Mouse (Mus musculus) subcutaneous adipose tissue, adult 2 months (tissue): ENCODE results near the gene Rogdi. TPM values are rescaled to one million over a fixed set of nuclear protein-coding genes. Genes with fewer than 3 reads are reported as not detected.

Experiments
- polyA plus RNA-seq: library from polyadenylated mRNA; depleted of rRNA; stranded (reverse); fragments of >200 nt; gene quantifications from 2 replicates; pipeline ENCODE4 v1.2.3, GENCODE M21; 2012; ENCODE audit warnings: low replicate concordance; rRNA removed

Rogdi gene
- 94.1 and 95.1 TPM in 2 replicates for polyA plus RNA-seq

DNA sequence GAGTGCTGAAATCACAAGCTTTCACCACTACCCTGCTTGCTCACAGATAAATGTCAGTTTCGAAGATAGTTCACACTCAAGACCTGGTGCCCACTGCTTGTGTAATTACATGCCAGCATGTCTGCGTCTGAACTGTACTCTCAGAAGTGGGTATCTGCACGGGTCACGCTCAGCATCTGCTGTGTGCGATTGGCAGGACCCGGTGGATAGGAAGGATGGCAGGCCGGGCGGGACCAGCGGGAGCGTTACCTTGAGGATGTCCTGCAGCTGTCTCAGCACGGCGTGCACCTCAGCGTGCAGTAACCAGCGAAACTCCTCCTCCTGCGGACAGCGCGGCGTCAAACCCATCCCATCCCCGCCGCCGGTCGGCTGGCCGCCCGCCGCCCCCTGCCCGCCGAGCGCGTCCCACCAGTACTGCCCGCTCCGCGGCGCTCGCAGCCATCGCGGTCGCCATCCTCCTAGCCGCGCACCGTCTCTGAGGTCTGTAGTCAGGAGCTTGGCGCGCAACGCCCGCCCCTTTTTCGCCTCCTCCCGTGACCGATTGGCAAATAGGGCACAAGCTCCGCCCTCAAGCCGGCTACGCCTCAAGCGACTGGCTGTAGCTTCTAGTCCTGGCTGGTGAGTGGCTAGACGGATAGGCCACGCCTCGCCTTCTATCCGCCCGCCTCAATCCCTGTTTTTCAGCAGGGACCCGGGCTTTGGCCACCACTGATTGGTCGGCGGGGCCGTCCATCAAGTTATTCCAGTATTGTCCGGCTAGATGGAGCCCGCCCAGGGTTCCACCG is at the start of gene Rogdi:
TSS of gene Rogdi (minus strand) at position 500 of the 785 bp plus-strand sequence.

GRCm38 (mm10) chr16:5049774-5050234 is 36.5 kb upstream of the Rogdi start, which contains the start of the genes Glyr1 and Ubn1:
Gene Glyr1, minus strand, starts transcription at chr16:5049863.
Gene Ubn1, plus strand, starts transcription at chr16:5050057.

DNA sequence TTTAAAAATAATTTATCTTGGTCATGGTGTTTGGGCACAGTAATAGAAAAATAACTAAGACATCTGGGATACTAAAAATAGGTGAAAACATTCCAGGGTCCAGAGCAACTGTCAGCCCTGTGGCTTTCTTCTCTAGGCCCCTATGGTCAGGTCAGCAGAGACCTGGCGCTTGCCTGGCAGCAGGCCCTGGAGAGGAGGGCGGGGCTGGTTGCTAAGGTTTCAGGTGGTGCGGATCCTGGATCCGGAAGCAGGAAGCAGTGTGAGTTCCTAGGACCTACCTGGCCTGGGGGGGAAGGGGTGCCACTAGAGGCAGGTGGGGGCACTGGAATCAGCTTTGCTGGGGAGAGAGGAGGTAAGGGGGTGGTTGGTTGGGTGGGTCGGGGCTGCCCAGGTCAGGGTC is 6.3 kb downstream of the Rogdi start, which contains the start of gene Smim22:
TSS of gene Smim22 (plus strand) at position 222 of the 400 bp plus-strand sequence.

GRCm38 (mm10) chr16:4997553-4997952 is 15.8 kb downstream of the Rogdi start, which contains the start of gene Sept12:
Gene Sept12, minus strand, starts transcription at chr16:4997852.

DNA sequence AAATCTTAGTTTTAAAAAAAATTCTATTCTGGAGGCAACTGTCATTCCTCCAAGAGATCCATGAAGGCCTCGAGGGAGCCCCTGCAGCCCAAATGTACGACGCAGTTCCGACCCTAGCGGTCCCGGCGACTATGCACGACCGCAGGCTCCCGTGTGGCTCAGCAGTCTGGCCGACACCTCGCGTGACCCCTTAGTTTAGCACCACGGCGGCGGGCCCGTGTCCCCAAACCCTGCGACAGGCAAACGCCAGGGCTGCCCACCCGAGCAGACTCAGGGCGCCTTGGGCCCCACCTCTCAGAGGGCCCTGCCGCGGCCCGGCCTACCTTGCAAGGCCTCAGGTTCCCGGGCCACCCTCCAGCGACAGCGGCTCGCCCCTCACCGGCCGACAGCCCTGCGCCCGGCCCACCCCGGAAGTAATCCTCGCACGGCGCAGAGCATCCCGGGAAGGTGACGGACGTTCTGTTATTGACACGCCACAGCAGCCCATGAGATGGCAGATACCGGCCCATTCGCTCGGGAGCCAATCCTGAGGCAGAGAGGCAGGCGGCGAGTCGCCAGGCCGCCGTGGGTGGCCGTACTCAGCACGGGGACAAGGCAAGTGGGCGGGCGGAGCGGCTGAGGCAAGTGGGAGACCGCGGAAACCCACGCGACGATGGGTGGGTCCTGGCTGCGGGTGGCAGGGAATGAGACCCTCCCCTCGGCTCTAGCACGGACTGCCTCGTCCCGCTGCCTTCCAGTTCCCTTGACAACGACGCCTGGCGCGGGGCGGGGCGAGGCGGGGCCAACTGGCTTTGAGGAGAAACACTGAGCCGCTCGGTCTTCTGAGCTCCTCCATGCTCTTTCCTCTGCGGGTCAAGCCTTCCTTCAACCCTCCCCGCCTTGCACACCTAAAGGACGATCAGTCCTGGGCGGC is 49.3 kb downstream of the Rogdi start, which contains the start of gene Anks3:
TSS of gene Anks3 (minus strand) at position 409 of the 913 bp plus-strand sequence.

Other genes with a start within 250 kb of the Rogdi start
- 88.3 and 114 TPM in 2 replicates for gene Cdip1, start 223.3 kb downstream of the Rogdi start, polyA plus RNA-seq
- gene 4930562C15Rik, start 178.1 kb downstream of the Rogdi start, polyA plus RNA-seq: not detected in 2 replicates
- gene Ubald1, start 133.2 kb downstream of the Rogdi start, polyA plus RNA-seq: 50.1 and 59.8 TPM in 2 replicates
- 152 and 171 TPM in 2 replicates for gene Mgrn1, start 127.3 kb downstream of the Rogdi start, polyA plus RNA-seq
- gene Nudt16l1, start 74.8 kb downstream of the Rogdi start, polyA plus RNA-seq: 111 and 113 TPM in 2 replicates
- 41.0 and 73.9 TPM in 2 replicates for gene Anks3, start 49.3 kb downstream of the Rogdi start, polyA plus RNA-seq
- gene Sept12, start 15.7 kb downstream of the Rogdi start, polyA plus RNA-seq: not detected in 2 replicates
- gene Smim22, start 6.3 kb downstream of the Rogdi start, polyA plus RNA-seq: 20.9 TPM in 1 of 2 replicates, not detected in the other
- gene Glyr1, start 36.3 kb upstream of the Rogdi start, polyA plus RNA-seq: 71.6 and 83.7 TPM in 2 replicates
- gene Ubn1, start 36.5 kb upstream of the Rogdi start, polyA plus RNA-seq: 34.5 and 48.9 TPM in 2 replicates
- gene Ppl, start 118.9 kb upstream of the Rogdi start, polyA plus RNA-seq: 0.59 and 4.5 TPM in 2 replicates
- gene Sec14l5, start 133.6 kb upstream of the Rogdi start, polyA plus RNA-seq: 0.23 and 0.49 TPM in 2 replicates
- gene Nagpa, start 190.5 kb upstream of the Rogdi start, polyA plus RNA-seq: 41.9 and 44.5 TPM in 2 replicates
- gene AU021092, start 208.7 kb upstream of the Rogdi start, polyA plus RNA-seq: 11.5 and 39.4 TPM in 2 replicates
- gene Alg1, start 220.1 kb upstream of the Rogdi start, polyA plus RNA-seq: 58.4 and 69.8 TPM in 2 replicates
- 66.8 and 96.4 TPM in 2 replicates for gene Eef2kmt, start 242.4 kb upstream of the Rogdi start, polyA plus RNA-seq